Mouse (Mus musculus) embryonic fibroblast, embryonic 13.5 days (primary cell): Measurements from ENCODE around the gene Ptprr.

Source experiments
- CTCF ChIP-seq: IDR thresholded peaks from 2 replicates; pipeline ENCODE4 v1.5.1; 2011; ENCODE audit warnings: mild to moderate bottlenecking, control low read depth, low read length, moderate library complexity, borderline replicate concordance; ENCODE audit not compliant: insufficient read depth
- POLR2A ChIP-seq: IDR thresholded peaks from 2 replicates; pipeline ENCODE4 v1.6.1; 2011; ENCODE audit warnings: low read depth, mild to moderate bottlenecking, control low read depth, low read length, moderate library complexity

GRCm38 (mm10) chr10:116191724-116192123 is 173.7 kb downstream of the Ptprr start:
- TF ChIP-seq POLR2A, result no peak
- TF ChIP-seq CTCF, result no peak
